Mouse (Mus musculus): Measurements from ENCODE around the gene App.

The App gene

DNA sequence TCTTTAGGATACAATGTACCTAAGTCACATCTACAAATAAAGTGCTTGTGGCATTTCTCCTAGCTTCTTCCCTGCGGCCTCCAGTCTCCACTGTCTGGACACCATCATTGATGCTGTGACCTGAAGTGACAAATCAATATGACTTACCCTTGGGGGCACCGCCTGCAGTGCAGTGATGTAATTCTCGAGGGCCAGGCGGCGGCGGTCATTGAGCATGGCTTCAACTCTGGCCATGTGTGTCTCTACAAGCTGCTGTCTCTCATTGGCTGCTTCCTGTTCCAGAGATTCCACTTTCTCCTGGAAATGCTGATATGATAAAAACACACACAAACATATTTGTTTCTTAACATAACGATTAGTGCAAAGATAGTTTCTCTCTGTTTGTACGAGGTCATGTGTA, 148.9 kb downstream of the App start:
- in situ Hi-C loops (cut with MboI, MseI), result no loop called here

DNA sequence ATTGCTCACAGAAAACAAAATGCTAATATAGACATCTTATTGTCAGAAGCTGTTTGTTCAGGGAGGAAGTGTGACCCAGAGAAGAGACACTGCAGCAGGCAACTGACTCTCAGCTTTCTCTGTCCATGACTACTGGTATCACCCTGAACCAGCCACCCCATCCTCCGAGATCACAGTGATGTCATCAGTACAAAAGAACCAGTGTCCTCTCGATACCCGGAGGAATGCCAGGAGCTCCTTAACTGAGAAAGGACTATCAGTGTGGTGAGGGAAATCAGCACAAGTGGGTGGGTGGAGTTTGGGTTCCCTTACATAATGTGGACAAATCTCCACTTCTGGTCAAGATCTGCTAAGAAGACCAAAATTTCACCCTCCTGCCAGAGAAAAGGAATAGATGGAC, 150.5 kb downstream of the App start:
- in situ Hi-C loops (cut with MboI, MseI), result no loop called here

DNA sequence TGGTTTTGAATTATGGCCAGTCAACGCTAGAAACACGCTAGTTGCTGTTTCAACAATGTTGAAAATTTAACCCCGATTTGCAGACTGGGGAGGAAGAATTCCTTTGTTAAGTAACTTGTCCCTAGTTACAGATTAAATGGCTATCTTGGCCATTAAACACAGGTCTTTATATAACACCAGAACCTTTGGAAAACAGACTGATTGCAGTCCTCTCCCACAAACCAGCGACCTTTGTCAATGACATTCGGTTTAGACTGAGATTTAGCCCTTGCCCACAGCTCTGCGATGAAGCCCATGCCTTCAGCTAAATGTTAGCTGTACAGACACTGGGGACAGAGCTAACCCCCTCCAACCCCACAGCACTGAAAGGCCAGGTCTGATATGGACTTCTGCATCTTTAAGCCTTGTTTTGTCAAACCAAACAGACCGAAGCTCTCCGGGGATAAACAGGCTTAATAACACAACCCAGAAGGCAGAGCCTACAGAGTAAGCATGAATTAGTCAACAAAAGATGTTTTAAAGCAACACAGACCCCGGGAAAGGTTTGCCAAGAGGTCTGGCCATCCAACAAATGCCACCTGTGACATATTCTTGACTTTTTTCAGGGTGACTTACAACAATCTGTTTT, 152.8 kb downstream of the App start:
- in situ Hi-C loops (cut with MboI, MseI), result no loop called here

DNA sequence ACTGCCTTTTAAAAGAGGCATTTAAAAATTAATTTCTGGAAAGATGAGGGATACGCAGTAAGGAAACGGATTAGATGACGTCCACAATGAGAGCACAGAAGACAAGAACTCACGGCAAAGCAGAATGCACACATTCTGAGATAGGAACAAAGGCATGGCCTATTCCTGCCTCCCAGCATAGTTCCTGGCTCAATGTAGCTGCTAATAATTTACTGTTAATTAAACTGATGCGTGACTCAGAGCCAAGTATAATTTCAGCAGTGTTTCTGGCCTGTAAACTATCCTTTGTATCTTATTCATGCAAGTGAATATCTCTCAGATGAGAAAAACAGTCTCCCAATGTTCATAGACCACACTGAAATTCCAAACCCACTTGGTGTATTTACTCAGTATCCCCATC, 154.3 kb downstream of the App start:
- in situ Hi-C loops (cut with MboI, MseI), result no loop called here

DNA sequence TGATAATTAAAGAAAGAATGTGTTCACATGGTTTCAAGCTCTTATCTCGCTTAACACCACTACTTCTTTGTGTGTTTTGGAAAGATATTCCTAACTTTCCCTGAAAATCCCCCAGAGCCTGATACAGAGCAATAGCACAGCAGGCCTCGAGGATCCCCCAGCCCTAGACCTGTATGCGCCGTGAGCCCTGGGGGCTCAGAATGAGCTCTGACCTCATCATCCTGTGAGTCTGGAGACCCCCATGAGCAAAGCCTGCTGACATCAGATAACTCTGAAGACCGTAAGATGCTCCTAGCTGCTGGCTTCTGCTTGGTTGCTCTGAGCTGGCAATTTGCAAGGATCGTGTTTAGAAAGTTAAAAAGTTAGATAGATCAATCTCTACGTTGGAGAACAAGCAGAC, 155.7 kb downstream of the App start:
- in situ Hi-C loops (cut with MboI, MseI), result no loop called here

DNA sequence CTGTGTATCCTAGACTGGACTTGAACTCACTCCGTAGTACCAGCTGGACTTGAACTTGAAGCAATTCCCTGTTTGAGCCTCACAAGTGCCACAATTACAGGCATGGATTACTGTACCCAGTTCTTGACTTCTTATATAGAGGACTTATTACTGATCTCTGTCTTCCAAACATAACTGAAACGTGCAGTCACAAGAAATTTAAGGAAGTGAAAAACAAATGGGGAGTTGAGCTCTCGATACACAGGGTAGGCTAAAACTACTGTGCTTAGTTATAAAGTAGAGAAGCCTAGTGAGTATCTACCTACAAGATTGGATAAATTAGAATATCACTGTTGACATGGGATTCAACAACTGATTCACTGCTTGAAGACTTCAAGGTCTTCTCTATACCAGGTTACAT, 160.9 kb downstream of the App start:
- in situ Hi-C loops (cut with MboI, MseI), result no loop called here

DNA sequence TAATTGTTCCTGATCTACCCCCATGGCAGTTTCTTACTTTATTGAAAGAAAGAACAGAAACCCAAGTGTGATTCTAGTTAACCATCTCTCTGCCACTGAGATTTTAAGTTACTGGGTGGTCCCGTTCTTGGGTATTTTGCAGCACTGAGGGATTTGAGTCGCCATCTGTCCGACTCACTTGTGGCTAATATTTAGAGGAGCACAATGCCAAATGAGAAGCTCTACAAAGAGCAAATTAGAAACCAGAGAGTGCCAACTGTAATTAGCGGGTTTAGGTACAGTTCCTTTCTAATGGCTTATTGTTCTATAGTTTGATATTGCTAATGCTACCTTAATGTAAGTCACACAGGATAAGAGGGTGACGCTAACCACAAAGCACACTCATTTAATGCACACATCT, 161.4 kb downstream of the App start:
- in situ Hi-C loops (cut with MboI, MseI), result no loop called here

DNA sequence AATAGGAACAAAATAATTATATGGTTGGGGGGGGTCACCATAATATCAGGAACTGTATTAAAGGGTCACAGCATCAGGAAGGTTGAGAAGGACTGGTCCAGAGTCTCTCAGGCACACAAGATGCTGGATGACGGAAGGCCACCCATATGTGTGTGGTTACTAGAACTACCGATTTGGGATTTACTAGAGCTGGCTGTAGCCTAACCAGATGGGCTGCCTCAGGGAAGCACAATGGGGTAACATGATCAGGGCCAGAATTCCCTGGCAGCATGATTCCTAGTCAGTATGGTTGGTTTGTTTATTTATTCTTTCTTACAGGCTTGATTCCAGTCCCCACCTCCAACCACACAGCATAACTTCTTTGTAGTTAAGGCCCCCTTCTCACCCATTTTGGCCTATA, 162.9 kb downstream of the App start:
- in situ Hi-C loops (cut with MboI, MseI), result no loop called here

DNA sequence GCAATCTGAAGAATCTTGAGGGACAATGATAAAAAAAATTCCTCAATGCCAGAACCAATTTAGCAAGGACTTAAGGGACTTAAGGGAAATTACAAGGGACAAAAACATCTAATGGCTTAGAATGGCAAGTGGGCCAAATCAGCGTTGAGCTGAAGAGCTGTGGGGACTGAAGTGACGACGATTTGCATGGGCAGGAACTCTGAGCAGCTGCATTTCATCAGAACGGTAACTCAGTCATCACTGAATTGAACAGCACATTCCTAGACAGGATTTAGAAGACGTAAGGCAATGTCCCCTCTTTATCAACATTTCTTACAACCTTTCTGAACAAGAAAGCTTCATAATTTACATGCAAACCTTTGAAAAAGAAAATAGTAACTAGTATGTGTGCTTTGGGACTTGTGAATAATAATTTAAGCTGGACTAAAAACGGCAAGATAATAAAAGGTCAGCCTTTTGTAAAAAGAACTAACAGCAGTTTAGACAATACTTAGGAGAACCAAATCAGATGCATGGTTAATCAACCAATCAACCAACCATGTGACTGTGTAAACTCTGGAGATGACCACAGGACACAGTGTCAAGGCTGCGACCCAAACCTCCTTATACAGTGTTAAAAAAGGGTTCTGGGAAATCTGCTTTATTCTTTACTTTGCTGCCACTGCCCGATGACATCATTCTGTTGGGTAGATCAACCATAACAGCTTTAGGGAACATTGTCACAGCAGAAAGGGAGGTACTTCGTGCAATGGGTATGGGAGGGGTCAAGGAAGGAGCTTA, 164.5 kb downstream of the App start:
- in situ Hi-C loops (cut with MboI, MseI), result no loop called here

DNA sequence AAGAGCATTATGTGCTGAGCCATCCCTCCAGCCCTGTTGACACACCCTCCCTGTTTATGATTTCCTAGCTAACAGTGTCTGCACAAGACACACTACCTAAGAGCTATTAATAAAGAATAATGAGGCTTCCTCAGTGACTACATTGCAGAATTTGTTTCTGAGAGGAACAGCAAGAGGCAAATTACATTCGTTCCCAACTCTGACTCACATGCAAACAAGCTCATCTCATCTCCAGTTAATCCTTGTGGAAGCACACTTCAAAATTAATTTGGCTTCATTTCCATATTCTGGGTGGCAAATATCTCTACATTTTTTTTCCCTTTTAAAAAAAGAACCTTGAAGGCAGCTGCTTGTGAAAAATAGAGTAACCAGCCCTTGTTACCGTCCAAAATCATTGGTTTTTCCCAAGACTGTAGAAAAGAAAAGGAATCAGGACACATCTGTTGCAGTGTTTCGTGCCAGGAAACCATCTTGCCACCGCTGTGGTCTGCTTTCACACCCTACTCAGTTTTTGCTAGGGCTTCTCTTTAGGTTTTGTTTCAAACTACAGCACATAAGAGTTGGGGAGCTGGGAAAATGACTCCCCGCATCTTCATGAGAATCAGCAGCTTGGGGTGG, 171.5 kb downstream of the App start:
- in situ Hi-C loops (cut with MboI, MseI), result no loop called here

DNA sequence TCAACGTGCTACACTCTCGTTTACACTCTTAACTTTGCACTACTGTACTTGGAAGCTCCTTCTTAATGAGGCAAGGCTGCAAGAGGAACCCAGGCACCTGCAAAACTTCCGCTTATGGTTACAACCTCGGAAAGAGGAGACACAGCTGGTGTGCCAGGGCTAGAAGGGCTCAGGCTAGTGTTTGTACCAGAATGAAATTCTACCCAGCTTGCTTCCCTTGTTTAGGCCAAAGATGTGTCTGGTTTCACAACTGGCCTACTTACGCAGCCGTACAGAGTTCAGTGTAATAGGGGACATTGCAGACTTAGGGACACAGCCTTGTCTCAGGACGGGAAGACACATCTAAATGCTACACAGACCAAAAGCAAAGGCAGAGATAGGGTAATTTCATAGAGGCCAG, 173.3 kb downstream of the App start:
- in situ Hi-C loops (cut with MboI, MseI), result no loop called here

DNA sequence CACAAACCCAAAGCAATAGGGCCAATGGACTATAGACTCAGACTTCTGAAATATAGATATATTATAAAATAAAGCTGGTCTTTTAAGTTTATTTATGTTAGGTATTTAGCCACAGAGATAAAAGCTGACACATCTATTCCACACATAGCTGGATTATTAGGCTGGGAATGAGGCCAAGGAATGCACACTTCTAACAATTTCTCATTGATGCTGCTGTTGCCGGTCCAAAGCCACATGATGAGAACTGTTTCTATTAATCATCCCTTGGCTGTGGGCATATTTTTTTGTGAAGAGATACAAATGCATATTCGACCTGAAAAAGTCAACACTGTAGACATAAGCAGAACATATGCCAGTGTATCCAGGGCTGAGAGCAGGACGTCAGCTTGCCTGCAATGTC, 176.0 kb downstream of the App start:
- in situ Hi-C loops (cut with MboI, MseI), result no loop called here

DNA sequence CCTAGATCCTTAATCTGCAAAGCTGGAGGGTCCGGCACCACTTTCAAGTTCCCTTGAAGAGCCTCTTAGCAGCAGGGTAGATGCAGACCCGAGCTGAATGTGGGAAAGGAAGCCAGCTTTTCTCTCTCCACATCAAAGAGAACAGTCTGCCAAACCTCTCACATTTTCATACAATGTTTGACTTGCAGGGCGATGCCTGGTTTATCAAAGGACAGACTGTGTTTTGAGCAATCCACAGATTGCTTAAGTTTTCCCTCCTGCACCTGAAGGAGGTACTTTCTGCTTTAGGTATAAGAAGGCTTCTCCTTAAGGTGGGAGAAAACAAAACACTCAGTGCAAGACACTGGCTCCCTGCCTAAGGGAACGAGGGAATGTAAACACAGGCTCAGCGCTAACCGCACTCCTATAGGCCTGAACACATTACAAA, 178.1 kb downstream of the App start:
- in situ Hi-C loops (cut with MboI, MseI), result no loop called here

DNA sequence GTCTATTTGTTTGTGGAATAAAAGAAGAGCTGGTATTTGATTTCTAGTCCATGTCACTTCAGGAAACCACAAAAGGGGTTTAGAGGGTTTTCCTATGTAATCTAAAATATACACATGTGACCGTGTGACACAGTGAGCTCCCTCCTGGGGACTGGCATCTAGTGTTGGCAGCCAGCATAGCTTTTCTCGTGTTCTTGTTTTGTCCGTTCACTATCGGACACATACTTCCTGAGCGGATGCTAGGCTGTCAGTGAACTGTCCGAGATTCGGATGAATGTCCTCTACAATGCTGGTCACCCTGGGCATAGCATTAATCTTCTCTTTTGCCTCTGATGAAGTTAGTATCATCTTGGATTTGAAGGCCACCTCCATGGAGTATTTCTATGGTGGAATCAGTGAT, 180.7 kb downstream of the App start:
- in situ Hi-C loops (cut with MboI, MseI), result no loop called here

DNA sequence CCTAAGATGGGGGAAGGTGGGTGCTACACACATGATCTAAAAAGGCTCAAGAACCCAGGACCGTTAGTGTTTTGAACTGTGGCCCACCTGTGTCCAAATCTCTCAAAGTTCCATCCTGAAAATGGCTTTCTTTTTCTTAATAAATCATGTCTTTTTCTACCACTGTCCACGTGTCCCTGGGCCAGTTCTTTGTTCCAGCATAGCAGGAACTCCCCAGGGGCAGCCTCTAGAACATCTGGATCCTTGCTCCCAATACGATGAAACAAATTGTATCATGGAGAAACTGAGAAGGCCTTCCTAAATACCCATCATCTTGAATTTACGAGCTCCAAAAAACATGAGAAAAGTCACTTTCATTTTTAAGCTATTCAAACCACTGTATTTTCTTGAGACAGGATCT, 182.6 kb downstream of the App start:
- in situ Hi-C loops (cut with MboI, MseI), result no loop called here

DNA sequence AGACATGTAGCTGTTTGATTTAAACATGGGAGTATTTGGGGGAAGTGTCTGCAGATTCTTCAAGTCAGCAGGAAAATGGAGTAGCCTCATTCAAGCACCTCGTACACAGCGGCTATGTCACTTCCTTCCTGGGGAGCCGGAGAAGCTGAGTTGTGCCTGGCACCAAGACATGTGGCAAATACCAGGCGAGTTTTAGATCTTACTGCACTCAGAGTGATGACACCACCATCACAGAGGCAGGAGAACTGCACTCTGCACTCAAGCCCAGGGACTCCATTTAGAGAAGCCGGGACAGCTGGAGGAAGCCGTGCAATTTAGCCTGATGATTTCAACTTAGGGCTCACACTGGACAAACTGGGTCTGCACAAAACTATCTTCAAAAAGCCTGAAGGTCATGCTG, 183.6 kb downstream of the App start:
- in situ Hi-C loops (cut with MboI, MseI), result no loop called here

DNA sequence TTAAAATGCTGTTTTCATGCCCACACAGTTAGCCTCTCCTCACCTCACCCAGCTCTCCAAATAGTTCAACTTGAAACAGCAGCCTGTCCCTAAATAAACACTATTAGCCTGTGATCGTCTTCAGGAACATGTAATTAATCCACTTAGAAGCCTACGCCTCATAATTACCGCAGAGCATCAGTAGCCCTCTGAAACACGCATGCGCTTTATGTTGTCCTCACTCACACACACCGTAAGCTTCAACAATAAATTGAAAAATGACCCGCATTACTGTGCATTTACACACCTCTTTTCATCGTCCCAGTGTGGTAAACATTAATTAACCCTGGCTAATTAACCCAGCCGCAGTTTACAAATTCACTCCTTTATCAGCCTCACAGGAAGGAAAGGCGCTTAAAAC, 184.1 kb downstream of the App start:
- in situ Hi-C loops (cut with MboI, MseI), result no loop called here

DNA sequence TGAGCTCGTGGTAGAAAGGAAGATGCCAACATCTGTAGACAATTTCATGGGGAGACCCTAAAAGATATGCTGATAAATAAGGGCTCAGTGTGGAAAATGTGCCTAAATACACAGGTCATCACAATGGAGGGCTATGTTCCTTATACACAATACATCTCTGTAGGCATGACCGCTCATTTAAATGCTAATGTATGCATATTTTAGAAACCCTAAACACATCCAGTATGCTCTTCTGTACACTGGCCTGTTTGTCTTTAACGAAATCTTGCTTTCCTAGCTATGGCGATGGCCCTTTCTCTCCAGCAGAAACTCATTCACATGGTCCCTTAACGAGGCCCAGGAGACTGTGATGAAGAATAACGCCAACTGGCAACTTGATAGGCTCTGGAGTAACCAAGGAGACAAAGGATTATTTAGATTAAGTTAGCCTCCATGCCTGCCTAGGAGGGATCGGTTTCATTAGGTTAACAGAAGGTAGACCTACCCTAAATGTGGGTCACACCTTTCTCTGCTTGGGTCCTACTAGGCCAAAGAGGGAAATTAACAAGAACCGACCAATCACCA, 185.8 kb downstream of the App start:
- in situ Hi-C loops (cut with MboI, MseI), result no loop called here

DNA sequence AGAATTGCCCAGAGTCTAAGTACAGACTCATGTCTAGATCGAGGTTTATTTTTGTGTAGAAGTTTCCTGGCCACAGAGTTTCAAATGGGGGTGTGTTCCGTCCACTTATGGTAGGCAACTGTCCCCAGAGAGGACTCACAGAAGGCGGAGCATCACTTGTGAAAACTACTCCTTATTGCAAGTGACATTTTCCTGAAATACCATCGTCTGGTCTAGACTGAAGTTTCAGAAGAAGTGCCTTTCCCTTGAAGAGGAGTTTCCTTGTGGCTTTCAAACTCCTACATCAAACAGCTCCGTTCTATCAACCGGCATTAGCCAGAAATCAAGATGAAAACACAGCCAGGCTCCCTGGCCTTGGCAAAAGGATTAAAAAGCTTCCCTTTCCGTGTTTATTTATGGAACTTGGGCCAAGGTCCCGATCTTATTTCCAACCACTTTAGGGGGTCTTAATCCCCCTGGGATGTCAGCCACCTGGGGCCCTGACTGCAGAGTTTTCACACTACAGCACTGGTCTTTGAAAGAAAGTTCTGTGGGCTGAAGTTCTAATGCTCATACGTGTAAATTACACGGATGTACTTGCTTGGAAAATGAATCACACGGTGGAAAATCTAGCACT, 187.4 kb downstream of the App start:
- in situ Hi-C loops (cut with MboI, MseI), result no loop called here

DNA sequence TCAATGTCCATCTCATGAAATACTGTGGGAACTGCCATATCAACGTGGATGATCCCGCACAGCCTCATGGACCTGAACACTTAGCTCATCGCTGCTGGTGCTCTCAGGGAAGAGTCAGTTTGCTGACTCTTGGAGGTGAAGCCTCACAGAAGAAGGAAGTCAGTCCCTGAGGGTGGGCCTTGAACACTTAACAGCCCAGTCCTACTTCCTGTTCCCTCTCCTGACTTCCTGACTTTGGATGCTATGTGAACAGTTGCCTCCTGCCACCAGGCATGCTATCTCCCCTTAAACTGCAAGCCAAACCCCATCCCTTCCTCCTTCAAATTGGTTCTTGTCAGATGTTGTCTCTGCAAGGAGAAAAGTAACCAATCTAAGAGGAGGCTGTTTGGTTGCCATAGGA, 188.2 kb downstream of the App start:
- in situ Hi-C loops (cut with MboI, MseI), result no loop called here

DNA sequence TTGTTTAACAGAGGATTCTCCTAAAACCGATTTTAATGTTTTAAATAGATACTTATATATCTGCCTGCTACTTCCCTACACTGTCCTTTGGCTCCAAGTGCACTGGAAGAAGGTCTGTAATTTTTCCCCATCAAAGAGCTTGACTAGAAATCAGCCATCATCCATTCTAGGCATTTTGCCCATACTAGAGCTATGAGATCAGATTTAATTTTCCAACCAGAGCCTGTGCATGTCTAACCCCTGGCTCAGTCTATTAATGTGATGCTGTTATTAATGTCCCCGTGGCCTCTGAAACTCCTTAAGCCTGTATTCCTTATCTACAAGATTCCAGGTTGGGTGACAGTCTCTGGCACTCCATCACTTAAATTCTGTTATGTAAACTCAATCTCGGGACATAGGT, 190.1 kb downstream of the App start:
- in situ Hi-C loops (cut with MboI, MseI), result no loop called here

DNA sequence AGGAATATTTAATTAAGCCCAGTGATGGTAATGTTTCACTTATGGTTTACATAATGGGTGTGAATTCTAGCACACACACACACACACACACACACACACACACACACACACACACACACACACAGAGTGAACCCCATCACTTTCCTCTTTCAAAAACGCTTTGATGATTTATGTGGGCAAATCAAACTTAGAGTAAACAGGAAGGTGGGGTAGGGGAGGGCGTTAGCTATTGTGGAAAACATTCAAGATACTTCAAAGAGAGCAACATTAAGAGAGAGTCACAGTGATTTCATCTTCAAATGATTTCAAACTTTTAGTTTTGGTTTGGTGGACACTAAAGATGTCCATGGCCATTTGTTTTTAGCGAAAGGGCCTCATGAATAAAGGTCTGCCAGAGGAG, 191.0 kb downstream of the App start:
- in situ Hi-C loops (cut with MboI, MseI), result no loop called here

DNA sequence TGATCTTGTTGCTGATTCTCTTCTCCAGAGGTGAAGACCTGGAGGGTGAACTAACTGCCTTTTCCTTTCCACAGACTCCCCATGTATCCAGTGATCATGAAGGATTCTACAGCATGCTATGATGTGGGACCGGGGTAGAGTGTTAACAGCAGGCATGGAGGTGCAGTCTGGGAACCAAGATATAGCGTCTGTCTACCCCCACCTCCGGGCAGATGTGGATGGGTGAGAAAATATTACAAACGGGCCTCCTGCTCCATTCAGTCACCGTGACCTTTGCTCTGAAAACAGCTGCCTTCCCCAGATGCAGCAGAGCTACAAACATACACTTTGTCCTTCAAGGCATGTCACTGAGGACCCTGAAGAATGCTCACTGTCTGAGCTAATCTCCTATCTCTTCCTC, 195.0 kb downstream of the App start:
- in situ Hi-C loops (cut with MboI, MseI), result no loop called here
